Mouse (Mus musculus): ENCODE measurements around the gene Depp1. TPM values are rescaled to one million over a fixed set of nuclear protein-coding genes. Genes with fewer than 3 reads are reported as not detected.
A peak's percentile ranks its signal among the peaks of the same experiment; 100 is the strongest.

Gene Depp1
- total RNA-seq, 2 experiments from 2014 or later: 6.2 to 28.1 TPM

GRCm38 (mm10) chr6:116647763-116648162 is 2.6 kb upstream of the Depp1 start:
- DNase-seq: peak; percentile 40

DNA sequence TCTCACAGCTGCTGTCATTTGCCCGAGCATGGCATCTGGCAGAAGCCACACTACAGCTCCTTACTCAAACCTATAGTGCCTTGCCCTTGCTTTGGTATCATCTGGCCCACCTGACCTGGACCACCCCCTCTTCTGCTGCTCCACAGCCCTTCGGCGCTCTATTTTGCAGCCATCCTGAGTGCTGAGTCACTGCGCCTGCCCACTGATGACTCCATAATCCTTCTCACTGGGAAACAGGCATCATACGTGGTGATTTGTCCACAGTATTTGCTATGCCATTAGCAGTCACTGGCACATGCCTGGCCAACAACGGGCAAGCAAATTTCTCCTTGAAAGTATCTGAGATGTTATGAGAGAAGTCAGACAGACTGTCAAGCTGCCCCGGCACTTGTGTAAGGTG is 598 bp upstream of the Depp1 start:
- no peak for DNase-seq

- peak; percentile 51 for DNase-seq
Observed at GRCm38 (mm10) chr6:116651437-116652118, 1.2 kb downstream of the Depp1 start.

DNA sequence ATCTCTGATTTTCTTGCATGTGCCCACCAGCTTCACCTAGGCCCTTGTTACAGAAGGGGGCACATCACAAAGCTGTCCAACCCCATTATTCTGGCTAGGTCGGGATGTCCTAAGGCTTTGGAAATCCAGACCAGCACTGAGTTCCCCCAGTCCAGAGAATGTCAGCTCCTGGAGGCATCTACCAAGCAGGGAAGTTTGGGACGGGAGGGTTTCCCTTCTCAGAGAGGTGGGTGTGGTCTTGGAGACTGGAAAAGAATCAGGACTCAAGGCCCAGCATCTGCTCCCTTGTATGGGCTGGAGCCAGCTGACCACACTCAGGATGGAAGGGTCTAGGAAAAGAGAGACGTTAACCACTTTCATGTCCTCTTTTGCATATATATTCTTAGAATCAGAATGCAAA is 2.8 kb downstream of the Depp1 start:
- DNase-seq: no peak

GRCm38 (mm10) chr6:116653684-116654454 is 3.5 kb downstream of the Depp1 start:
- peak; percentile 67 for DNase-seq

GRCm38 (mm10) chr6:116663364-116663763 is 13.0 kb downstream of the Depp1 start:
- DNase-seq: no peak

DNA sequence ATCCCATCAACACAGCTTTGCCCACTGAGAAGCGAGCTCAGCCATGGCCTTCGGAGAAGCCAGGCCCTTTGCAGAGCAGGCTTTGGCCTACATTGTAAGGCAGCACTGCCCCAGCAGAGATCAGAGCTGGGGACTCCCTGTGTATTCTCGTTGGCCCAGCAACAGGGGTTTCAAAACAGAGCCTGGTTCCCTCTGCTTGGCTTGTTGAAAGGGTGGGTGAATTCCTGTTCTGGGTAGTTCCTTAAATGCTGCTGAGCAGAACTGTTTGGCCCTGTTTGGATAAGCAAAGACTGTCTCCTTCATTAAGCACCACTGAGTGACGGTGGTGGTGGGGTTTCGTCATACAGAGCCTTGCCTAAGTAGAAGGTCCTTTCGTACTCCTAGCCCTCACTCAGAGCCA is 13.6 kb downstream of the Depp1 start:
- DNase-seq: no peak

DNA sequence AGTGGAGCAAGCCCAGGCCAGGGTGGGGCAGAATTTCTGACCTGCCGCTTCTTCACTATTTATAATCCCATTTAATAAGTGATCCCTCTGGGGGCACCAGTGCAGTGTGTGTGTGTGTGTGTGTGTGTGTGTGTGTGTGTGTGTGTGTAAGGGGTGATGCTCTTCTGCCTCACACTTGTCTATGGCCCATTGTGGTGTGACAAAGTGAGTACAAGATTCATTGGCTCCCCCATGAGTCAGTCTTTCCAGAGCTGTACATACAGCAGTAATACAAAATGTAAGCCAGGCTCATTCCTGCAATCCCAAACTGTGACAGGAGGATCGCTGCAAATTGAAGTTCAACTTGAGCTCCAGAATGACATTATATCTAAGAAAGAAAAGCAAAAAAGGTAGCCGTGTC is 14.4 kb downstream of the Depp1 start:
- no peak for DNase-seq

DNA sequence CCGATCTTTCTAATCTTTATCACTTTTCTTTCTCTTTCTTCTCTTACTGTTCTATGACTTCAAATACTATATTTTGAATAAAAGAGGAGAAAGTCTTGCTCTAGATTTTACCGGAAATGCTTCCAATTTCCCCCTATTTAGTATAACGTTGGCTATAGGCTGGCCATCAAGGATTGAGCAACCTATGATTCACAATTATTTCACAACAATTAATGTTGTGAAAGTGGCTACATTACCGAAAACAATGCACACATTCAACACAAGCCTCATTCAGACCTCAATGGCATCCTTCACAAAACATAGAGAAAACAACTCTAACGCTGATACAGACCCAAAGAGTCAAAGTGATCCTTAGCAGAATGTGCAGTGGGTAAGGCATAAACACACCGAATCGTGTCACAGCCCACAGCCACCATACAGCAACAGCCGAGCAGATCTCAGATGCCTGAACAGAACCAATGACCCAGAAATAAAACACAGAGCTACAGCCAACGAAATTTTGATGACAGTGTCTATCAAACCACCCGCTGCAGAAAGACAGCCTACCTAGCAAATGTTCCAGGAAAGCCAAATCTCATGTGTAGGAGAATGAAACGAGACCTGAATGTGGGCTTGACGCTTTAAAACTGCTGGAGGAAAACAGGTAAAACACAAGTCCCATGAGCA is 15.8 kb downstream of the Depp1 start:
- DNase-seq: no peak

- DNase-seq: no peak
Observed at GRCm38 (mm10) chr6:116666892-116667291, 16.5 kb downstream of the Depp1 start.

DNA sequence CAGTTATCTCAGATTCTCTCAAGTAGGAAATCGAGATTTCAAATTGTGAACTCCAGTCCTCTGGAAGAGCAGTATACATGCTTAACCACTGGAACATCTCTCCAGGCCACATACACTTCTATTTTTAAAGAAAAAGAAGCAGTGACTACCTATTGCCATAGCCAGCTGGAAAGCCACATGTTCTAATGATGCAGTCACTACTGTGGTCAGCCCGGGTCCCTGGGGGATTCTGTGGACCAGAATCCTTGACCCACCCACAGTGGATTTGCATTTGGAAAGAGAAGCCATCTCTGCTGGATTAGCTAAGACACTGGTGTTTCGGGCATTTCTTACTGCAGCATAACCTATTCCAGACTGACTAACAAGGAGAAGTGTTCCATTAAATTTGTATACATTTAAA is 17.0 kb downstream of the Depp1 start:
- DNase-seq: no peak

DNA sequence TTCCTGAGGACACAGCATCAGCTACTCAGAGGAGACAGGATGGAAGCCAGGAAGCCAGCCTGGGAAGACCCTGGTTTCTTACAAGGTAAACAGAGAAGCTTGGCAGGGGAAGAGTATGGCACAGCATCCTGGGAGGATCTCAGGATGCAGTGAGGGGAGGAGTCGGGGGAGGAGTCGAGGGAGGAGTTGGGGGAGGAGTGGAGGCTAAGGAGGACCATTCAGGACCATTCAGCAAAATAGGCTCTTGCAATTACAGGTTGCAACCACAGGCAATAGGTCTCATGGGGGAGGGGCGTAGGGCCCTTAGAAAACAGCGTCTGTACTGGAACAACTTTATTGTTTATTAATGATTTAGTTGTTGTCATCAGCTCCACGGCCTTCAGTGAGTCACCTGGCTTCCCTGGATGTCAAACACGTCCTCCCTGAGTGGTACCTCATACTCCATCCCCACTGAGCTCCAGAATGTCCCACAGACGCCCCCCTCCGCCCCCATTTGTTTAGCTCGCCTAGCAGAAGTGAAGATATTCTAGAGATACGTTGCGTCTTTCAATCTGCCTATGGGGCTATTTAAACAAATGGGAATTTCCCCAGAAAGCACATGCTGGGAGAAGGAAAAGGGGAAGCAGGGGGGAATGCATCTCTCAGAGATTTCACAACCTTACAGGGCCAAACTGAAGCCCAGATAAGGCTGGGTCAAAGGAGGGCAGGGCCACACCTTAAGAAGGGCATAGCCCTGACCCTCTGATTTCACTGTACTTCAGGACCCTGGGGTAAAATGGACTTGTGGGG is 18.5 kb downstream of the Depp1 start:
- no peak for DNase-seq

- no peak for DNase-seq
Observed at GRCm38 (mm10) chr6:116670144-116670543, 19.7 kb downstream of the Depp1 start.

GRCm38 (mm10) chr6:116671031-116671430 is 20.6 kb downstream of the Depp1 start:
- DNase-seq: peak; percentile 27

DNA sequence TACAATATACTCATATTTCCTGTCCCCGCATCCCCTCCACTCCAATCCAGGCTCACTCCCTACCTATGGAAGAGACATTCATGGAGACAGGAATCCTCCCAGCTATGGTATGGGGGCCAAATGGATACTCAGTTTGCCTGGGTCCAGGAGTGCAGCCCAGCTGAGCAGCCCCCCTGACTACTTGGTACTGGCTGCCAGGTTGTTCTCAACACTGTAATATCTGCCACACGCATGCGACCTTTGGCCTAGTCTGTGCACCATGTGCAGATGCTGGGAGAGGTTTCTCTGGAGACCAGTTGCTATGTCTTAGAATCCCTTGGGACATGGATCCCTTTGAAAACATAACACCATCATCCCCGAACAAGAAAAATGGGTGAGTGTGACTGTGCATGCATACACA is 21.4 kb downstream of the Depp1 start:
- no peak for DNase-seq

- no peak for DNase-seq
Observed at GRCm38 (mm10) chr6:116672349-116672748, 21.9 kb downstream of the Depp1 start.

DNA sequence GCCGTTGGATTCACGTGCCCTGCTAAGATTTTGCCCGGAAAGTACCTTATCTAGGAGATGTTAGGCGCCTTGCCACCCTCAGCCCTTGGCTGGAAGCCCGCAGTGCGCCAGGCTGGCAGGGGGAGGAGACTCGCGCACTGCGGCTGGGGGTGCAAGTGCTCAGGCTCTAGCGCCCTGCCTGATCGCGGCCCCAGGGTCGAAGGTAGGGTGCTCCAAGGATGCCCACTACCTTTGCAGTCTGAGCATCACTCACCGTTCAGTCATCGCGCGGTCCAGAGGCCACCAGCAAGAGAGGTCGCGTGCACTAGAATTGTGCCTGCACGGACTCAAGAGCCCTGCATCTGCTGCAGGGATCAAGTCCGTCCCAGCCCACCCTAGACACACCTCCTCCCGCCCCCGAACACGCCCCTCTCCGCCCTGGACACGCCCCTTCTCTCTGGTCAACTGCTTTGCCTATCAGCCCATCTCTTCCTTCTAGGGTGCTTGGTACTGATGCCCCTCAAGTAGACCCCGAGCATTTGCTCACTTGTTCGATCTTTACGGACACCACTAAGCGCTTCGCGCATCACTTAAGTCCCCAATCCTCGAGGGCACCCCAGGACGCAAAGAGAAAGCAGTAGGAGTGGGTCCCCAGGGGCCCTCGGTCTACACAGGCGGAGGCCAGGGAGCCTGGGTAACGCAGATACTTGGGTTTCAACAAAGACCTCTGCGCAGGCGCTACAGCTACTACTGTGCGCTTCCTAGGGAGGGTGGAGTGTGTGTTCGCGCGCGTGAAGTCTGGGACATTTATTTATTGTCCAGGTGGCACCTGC is 23.3 kb downstream of the Depp1 start, which contains the start of gene Rassf4:
Rassf4 (minus strand) TSS at position 482 of the 812 bp plus-strand sequence.
- peak; percentile 86 for DNase-seq

DNA sequence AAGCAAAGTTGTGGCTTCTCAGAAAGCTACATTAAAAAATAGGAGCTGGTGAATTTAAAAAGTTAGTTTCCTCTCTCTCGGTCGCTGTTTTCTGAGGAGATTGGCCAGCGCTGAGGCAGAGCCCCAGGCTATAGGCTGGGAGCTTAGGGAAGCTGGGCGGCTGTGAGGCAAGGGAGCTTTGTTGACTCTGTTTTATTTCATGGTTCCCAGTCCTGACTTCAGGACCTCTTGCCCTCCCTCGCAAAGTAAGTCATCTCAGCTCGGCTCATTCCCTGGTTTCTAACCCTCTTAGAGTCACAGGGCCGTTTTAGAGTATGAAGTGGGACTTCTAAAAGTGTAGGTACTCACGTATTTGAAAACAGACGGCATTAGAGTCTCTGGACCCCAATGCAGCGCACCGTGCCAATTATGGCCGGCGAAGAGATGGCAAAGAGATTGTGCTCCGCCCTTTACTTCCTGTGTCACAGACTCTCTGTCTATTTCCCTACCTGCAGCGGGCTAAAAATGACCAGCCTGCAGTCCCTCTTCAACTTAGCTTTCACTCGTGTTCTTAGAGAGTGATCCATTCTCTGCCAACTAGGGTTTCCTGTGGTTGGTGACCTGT is 24.0 kb downstream of the Depp1 start:
- DNase-seq: no peak

DNA sequence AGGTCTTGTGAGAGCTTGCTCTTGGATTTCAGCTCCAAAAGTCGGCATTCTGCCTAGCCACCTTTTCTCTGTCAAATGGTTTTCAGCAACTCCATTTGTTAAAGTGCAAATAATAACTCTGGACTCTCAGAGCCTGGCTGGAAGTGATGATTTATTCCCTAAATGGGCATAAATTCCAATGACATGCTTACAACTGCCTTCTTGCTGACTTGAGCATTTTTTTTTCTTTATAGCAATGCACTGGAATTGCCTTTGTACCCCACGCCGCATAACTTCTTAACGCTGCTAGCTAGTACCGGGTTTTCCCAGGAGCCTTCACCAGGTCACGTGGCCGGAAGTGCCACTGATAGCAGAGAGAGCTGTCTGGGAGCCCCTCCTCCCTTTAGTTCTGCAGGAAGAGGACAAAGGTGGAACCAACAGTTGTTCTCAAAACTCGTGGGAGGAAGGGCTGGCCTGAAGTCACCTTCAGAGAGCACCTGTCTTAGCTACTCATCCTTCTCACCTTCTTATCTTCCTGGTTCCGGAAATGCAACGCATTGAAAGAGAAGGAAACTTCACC is 26.0 kb downstream of the Depp1 start:
- no peak for DNase-seq

DNA sequence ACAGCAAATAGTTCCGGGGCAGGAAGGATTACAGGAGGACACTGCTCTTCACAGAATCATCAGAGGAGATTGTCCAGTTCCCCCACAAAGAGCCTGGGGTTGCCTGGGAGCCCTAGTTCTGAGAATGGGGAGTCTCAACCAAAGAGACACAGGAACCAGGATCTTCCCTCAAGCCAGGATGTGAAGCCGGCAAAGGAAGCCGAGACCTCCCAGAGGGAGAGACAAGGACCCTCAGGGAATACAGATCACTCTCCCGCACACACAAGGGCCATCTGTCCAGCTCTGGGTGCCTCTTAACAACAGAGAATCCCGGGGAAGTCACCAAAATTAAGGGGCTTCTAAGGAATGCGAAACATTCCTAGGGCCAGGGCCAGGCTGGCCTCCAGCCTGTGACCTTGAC is 26.9 kb downstream of the Depp1 start:
- no peak for DNase-seq

Measured in gastrocnemius, postnatal 10 days (tissue).